10 mouse cellular contexts compared by ENCODE assay signal in the genomic region with DNA sequence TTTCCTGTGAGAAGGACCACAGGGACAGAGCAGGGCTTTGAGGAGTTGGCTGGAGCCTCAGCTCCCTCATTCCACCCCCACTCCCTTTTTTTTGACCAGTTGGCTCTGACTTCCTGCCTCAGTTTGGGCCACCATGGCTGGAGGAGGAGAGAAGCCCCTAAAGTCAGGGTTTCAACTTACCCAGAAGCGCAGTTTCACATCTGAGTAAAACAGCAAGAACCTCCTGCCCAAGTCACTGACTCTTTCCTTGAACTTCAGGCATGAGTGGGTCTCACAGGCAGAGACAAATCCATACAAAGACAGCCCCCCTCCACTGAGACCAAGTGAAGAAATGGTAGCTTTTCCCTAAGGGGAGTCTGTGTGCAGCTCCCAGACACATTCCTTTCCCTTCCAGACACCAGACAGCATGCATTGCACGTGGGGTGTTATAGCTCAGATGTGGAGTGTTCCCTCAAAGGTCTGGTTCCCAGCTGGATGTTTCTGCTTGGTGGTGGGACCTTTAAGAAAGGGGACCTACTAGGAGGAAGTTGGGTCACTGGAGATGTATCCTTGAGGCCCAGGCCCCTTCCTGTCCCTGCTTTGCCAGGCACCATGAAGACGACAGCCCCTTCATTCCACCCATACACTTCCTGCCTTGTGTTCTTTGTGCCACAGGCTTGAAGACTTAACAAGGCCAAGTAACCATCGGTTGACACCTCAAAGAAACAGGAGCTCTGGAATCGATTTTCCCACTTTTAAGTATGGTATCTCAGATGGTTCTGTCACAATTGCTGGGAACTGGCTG. TPM values are rescaled to one million over a fixed set of nuclear protein-coding genes. Genes with fewer than 3 reads are reported as not detected.
DNase-seq lines count a peak whose midpoint lies in the region; ATAC-seq and TF ChIP-seq lines count a peak whose summit lies in the region.
"Had no signal": no experiment of that assay in that cellular context is flagged by ENCODE, and none has a peak within 500 bp of the region (broad histone marks: within the 10 kb centered on the region; RNA-seq: fewer than 3 reads in every experiment).

No protein-coding gene starts in this region.

- H3K4me3 ChIP-seq in cerebellum, adult 2 months (replicated peaks; ENCODE audit: insufficient read depth, low read depth, low read length): no peak overlapping the region
- no peak overlapping the region for H3K4me3 ChIP-seq in spleen, adult 2 months (ENCODE audit: extremely low read depth, insufficient read depth, insufficient read length)
- H3K4me3 ChIP-seq in hindbrain, postnatal 0 days (ENCODE audit: low read length): no peak overlapping the region
- H3K4me3 ChIP-seq in myocyte: no peak overlapping the region
- no peak overlapping the region for H3K4me3 ChIP-seq in kidney, embryonic 14.5 days (ENCODE audit: low read length)

- peaks cover 18% of the 10 kb centered on the region for H3K4me1 ChIP-seq in cerebellum, adult 2 months (ENCODE audit: control insufficient read depth, insufficient read depth, low read length)
- peaks cover 14% of the 10 kb centered on the region; the same call in 1 of the 2 replicates for H3K4me1 ChIP-seq in spleen, adult 2 months (ENCODE audit: control insufficient read depth, insufficient read depth, insufficient read length)
- peaks cover 10% of the 10 kb centered on the region; the same call in 1 of the 2 replicates for H3K4me1 ChIP-seq in hindbrain, postnatal 0 days (ENCODE audit: insufficient read depth, low read length)
- H3K4me1 ChIP-seq in kidney, embryonic 14.5 days (ENCODE audit: control insufficient read depth, insufficient read depth, low read length): no peaks in the 10 kb centered on the region

- H3K9ac ChIP-seq in hindbrain, postnatal 0 days (replicated peaks; ENCODE audit: low read length): no peak overlapping the region
- no peak overlapping the region for H3K9ac ChIP-seq in kidney, embryonic 14.5 days (ENCODE audit: low read depth, low read length)

- peak overlapping the region; percentile 35; the same call in 1 of the 2 replicates for H3K27ac ChIP-seq in cerebellum, adult 2 months (ENCODE audit: insufficient read depth, low read length)
- H3K27ac ChIP-seq in spleen, adult 2 months (ENCODE audit: insufficient read depth, low read length): peak overlapping the region; percentile 27; the same call in 1 of the 2 replicates
- peak overlapping the region; percentile 70 for H3K27ac ChIP-seq in hindbrain, postnatal 0 days
- H3K27ac ChIP-seq in kidney, embryonic 14.5 days (ENCODE audit: low read depth, low read length): no peak overlapping the region

- H3K79me2 ChIP-seq in myocyte (ENCODE audit: control insufficient read depth, insufficient read depth): no peaks in the 10 kb centered on the region

- TF ChIP-seq POLR2A in cerebellum, adult 2 months (IDR thresholded peaks at IDR 0.05; ENCODE audit: borderline replicate concordance, insufficient read depth, low read length): no peak
- TF ChIP-seq POLR2A in spleen, adult 2 months (IDR thresholded peaks at IDR 0.05; ENCODE audit: low read depth, low read length): no peak
- no peak for TF ChIP-seq POLR2A in myocyte (IDR thresholded peaks at IDR 0.05; ENCODE audit: insufficient read length, low read depth)

- DNase-seq in cerebellum, adult 2 months: no peak
- no peak for DNase-seq in cerebellum, adult 11-12 months
- DNase-seq in spleen, adult 2 months (ENCODE audit: low read depth in 1 of 2, low spot score in 2 of 2): no peak
- DNase-seq in spleen, postnatal 10 days (ENCODE audit: low spot score in 2 of 2): no peak
- DNase-seq in hindbrain, postnatal 0 days (ENCODE audit: low spot score): no peak
- no peak for DNase-seq in gastrocnemius, adult 18-20 months (ENCODE audit: low spot score)

- no peak for TF ChIP-seq CTCF in cerebellum, adult 2 months (IDR thresholded peaks at IDR 0.05; ENCODE audit: borderline replicate concordance, insufficient read depth, low read depth, low read length)
- no peak for TF ChIP-seq CTCF in spleen, adult 2 months (IDR thresholded peaks at IDR 0.05; ENCODE audit: extremely low read depth, insufficient read depth, insufficient read length, insufficient replicate concordance)
- no peak for TF ChIP-seq CTCF in hindbrain, postnatal 0 days (IDR thresholded peaks at IDR 0.05; ENCODE audit: low read depth)

- H3K27me3 ChIP-seq in cerebellum, adult 2 months (ENCODE audit: control insufficient read depth, insufficient read depth, low read length): no peaks in the 10 kb centered on the region
- H3K27me3 ChIP-seq in spleen, adult 2 months (ENCODE audit: control insufficient read depth, insufficient read depth, low read length): no peaks in the 10 kb centered on the region
- no peaks in the 10 kb centered on the region for H3K27me3 ChIP-seq in hindbrain, postnatal 0 days (ENCODE audit: insufficient read depth, low read length)
- H3K27me3 ChIP-seq in myocyte (ENCODE audit: control insufficient read depth, insufficient read depth, insufficient read length): no peaks in the 10 kb centered on the region
- H3K27me3 ChIP-seq in kidney, embryonic 14.5 days (ENCODE audit: control insufficient read depth, insufficient read depth, low read length): no peaks in the 10 kb centered on the region

- H3K9me3 ChIP-seq in hindbrain, postnatal 0 days (ENCODE audit: low read length): no peaks in the 10 kb centered on the region
- no peaks in the 10 kb centered on the region for H3K9me3 ChIP-seq in kidney, embryonic 14.5 days (ENCODE audit: control insufficient read depth, low read length)

- WGBS in cerebellum, adult 2 months: 87% methylated on average over 5 of the region's 5 CpGs
- WGBS in spleen, adult 2 months: 52% methylated on average over 5 of the region's 5 CpGs
- 81% methylated on average over 5 of the region's 5 CpGs for WGBS in hindbrain, postnatal 0 days
- WGBS in kidney, embryonic 14.5 days: 61% methylated on average over 5 of the region's 5 CpGs

- H3K4me2 ChIP-seq in hindbrain, postnatal 0 days (ENCODE audit: low read depth, low read length): no peak overlapping the region
- peak overlapping the region; percentile 33 for H3K4me2 ChIP-seq in myocyte (ENCODE audit: low read depth)
- no peak overlapping the region for H3K4me2 ChIP-seq in kidney, embryonic 14.5 days (replicated peaks; ENCODE audit: low read depth, low read length)

- no peaks in the 10 kb centered on the region for H3K36me3 ChIP-seq in spleen, adult 2 months (ENCODE audit: control insufficient read depth, insufficient read depth, low read length)
- no peaks in the 10 kb centered on the region for H3K36me3 ChIP-seq in hindbrain, postnatal 0 days (ENCODE audit: insufficient read depth, low read length)
- H3K36me3 ChIP-seq in myocyte (ENCODE audit: control insufficient read depth, insufficient read depth): no peaks in the 10 kb centered on the region
- no peaks in the 10 kb centered on the region for H3K36me3 ChIP-seq in kidney, embryonic 14.5 days (ENCODE audit: control insufficient read depth, insufficient read depth, low read length)

- ATAC-seq in hindbrain, postnatal 0 days: peak; percentile 73
- no peak for ATAC-seq in kidney, embryonic 14.5 days (ENCODE audit: low FRiP score, low TSS enrichment)

- no peak overlapping the region for H3ac ChIP-seq in myocyte (ENCODE audit: control insufficient read depth, insufficient read length)

TF ChIP-seq in myocyte, 11 proteins besides CTCF, POLR2A, EP300 and RAD21:
- no peak for TF ChIP-seq SRF (IDR thresholded peaks at IDR 0.05; ENCODE audit: control insufficient read depth, insufficient read length, low read depth)
- TF ChIP-seq CEBPB (IDR thresholded peaks at IDR 0.05; ENCODE audit: insufficient read depth, poor library complexity, severe bottlenecking): no peak
- TF ChIP-seq TCF12 (IDR thresholded peaks at IDR 0.05; ENCODE audit: insufficient read depth, poor library complexity, severe bottlenecking): no peak
- no peak for TF ChIP-seq MAX (IDR thresholded peaks at IDR 0.05; ENCODE audit: low read depth)
- TF ChIP-seq E2F4 (IDR thresholded peaks at IDR 0.05; ENCODE audit: insufficient read depth): no peak
- TF ChIP-seq REST (IDR thresholded peaks at IDR 0.05; ENCODE audit: insufficient read depth, insufficient read length): no peak
- TF ChIP-seq TCF3 (IDR thresholded peaks at IDR 0.05; ENCODE audit: insufficient read length, low read depth): no peak
- TF ChIP-seq MYOD1 (IDR thresholded peaks at IDR 0.05; ENCODE audit: control insufficient read depth in 1 of 3, insufficient read length in 2 of 3, low read depth in 2 of 3): no peak
- no peak for TF ChIP-seq USF1 (IDR thresholded peaks at IDR 0.05; ENCODE audit: low read depth)
- TF ChIP-seq MYOG (IDR thresholded peaks at IDR 0.05; ENCODE audit: control insufficient read depth in 1 of 3, insufficient read depth in 1 of 3, insufficient read length in 2 of 3, low read depth in 2 of 3): no peak

RNA-seq across cellular contexts. Expression of a gene that starts 27.1 kb away (rescaled TPM):
- polyA plus RNA-seq in cerebellum, adult 2 months (2012; rRNA removed): 60.8 and 68.9 TPM in 2 replicates
- 72.0 and 89.0 TPM in 2 replicates for polyA plus RNA-seq in spleen, adult 2 months (2012; rRNA removed)
- total RNA-seq in hindbrain, postnatal 0 days (2014; rRNA removed): 30.7 and 34.0 TPM in 2 replicates
- 26.9 and 28.0 TPM in 2 replicates for polyA plus RNA-seq in hindbrain, postnatal 0 days (2015; fragmentation: Nextera tagmentation; extraction: Ambion mirVana)
- polyA plus RNA-seq in myocyte (2012; fragmentation: generic; extraction: Trizol): 30.4 TPM
- total RNA-seq in gastrocnemius, adult 18-20 months (2021): 10 to 100 TPM; 33.3 to 55.3 TPM
- 23.0 and 23.2 TPM in 2 replicates for polyA plus RNA-seq in kidney, embryonic 14.5 days (2014; fragmentation: Nextera tagmentation; extraction: Ambion mirVana)

RNA-seq across cellular contexts. Expression of a gene that starts 49.2 kb away (rescaled TPM):
- polyA plus RNA-seq in cerebellum, adult 2 months (2012; rRNA removed): not detected in 2 replicates
- polyA plus RNA-seq in spleen, adult 2 months (2012; rRNA removed): not detected in 2 replicates
- not detected in 2 replicates for total RNA-seq in hindbrain, postnatal 0 days (2014; rRNA removed)
- polyA plus RNA-seq in hindbrain, postnatal 0 days (2015; fragmentation: Nextera tagmentation; extraction: Ambion mirVana): not detected in 2 replicates
- 0.17 TPM for polyA plus RNA-seq in myocyte (2012; fragmentation: generic; extraction: Trizol)
- total RNA-seq in gastrocnemius, adult 18-20 months (2021): not detected
- polyA plus RNA-seq in kidney, embryonic 14.5 days (2014; fragmentation: Nextera tagmentation; extraction: Ambion mirVana): 0.35 TPM in 1 of 2 replicates, not detected in the other
- total RNA-seq: layer of hippocampus, postnatal 36 days had no signal
- polyA plus RNA-seq: heart, embryonic 14.5 days had no signal
